Mouse (Mus musculus): ENCODE results near the gene Olfr1195. TPM values are rescaled to one million over a fixed set of nuclear protein-coding genes. Genes with fewer than 3 reads are reported as not detected.
"Not testable (repeated sequence)": the region's sequence is repeated elsewhere in the genome, so short reads cannot be mapped to it uniquely, and the experiment has no call there.

Olfr1195 gene
- not detected in 2 replicates for polyA plus RNA-seq (2015; fragmentation: Nextera tagmentation; extraction: Ambion mirVana)

DNA sequence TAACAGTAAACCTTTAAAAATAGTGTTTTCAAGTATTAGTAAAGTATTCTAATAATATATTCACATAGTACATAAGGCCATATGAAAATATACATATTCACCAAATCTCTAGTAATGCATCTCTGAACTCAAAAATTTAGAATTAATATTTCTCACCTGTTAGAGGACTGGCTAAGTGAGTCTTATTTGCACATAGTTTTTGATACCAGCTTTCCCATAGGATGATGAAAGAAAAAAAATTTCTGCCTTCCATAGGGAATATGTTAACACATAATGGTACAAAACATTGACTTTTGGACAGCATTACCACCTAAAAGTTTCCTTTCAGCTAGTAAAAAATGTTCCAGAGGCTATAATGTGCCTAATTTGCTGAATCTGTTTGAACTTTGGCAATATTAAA, at the start of gene Olfr1195:
Gene Olfr1195 (minus strand): TSS at position 101 of the 400 bp plus-strand sequence.
- Histone ChIP-seq H3K4me1 (ENCODE audit: control insufficient read depth, insufficient read depth, low read length) (no peaks in the 10 kb centered on the region), H3K9ac (ENCODE audit: low read length) (no peak within 1 kb of the TSS), H3K4me3 (ENCODE audit: low read length) (no peak within 1 kb of the TSS), H3K36me3 (ENCODE audit: control insufficient read depth, insufficient read depth) (no peaks in the 10 kb centered on the region), H3K27me3 (ENCODE audit: control insufficient read depth, insufficient read depth, low read length) (no peaks in the 10 kb centered on the region), H3K4me2 (ENCODE audit: low read depth, low read length) (no peak within 1 kb of the TSS), H3K9me3 (replicated peaks; ENCODE audit: control insufficient read depth, low read length) (no peaks in the 10 kb centered on the region; the same call in 1 of the 2 replicates), H3K27ac (ENCODE audit: low read length) (no peak within 1 kb of the TSS)
- ATAC-seq (replicated peaks; ENCODE audit: extremely low read depth, insufficient read depth, low FRiP score) = no peak

DNA sequence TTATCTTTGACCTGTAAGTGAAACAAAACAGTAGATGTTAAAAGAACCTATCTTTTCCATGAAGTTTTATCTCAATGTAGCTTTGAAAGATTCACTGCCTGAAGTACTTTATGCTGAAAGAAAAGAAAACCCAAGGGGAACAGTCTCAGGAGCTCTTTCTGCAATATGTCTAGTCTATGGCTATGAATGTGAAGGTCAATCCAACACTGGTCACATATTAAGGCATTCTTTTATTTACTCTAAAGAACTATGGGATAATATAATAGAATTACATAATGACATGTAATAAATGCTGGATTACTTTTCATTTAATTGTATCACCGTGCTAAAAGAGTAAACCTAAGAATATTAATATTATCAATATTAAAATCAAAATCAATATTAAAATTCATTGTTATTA, 43.3 kb upstream of the Olfr1195 start, which contains the start of gene Olfr1197:
Gene Olfr1197 (minus strand): TSS at position 101 of the 400 bp plus-strand sequence.
- no peak within 1 kb of the TSS for H3K4me3 ChIP-seq (ENCODE audit: low read length)
- H3K9me3 ChIP-seq (replicated peaks; ENCODE audit: control insufficient read depth, low read length) = no peaks in the 10 kb centered on the region
- no peaks in the 10 kb centered on the region for H3K4me1 ChIP-seq (ENCODE audit: control insufficient read depth, insufficient read depth, low read length)
- H3K4me2 ChIP-seq (ENCODE audit: low read depth, low read length) = no peak within 1 kb of the TSS
- H3K27ac ChIP-seq (ENCODE audit: low read length) = no peak within 1 kb of the TSS
- no peaks in the 10 kb centered on the region for H3K27me3 ChIP-seq (ENCODE audit: control insufficient read depth, insufficient read depth, low read length)
- H3K36me3 ChIP-seq (ENCODE audit: control insufficient read depth, insufficient read depth) = no peaks in the 10 kb centered on the region
- WGBS = 67% methylated on average over 1 of the region's 1 CpGs
- no peak within 1 kb of the TSS for H3K9ac ChIP-seq (ENCODE audit: low read length)
- no peak for ATAC-seq (replicated peaks; ENCODE audit: extremely low read depth, insufficient read depth, low FRiP score)

DNA sequence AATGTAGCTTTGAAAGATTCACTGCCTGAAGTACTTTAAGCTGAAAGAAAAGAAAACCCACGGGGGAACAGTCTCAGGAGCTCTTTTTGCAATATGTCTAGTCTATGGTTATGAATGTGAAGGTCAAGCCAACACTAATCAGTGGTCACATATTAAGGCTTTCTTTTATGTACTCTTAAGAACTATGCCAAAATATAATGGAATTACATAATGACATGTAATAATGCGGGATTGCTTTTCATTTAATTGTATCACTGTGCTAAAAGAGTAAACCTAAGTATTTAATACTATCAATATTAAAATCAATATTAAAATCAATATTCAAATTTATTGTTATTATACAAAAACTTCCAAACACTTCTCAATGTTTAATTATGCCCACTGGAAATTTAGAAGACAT, 15.5 kb upstream of the Olfr1195 start, which contains the start of gene Olfr1196:
Gene Olfr1196 (minus strand): TSS at position 101 of the 400 bp plus-strand sequence.
- Histone ChIP-seq H3K4me1 (ENCODE audit: control insufficient read depth, insufficient read depth, low read length) (no peaks in the 10 kb centered on the region), H3K4me2 (ENCODE audit: low read depth, low read length) (no peak within 1 kb of the TSS), H3K27me3 (ENCODE audit: control insufficient read depth, insufficient read depth, low read length) (no peaks in the 10 kb centered on the region), H3K4me3 (ENCODE audit: low read length) (no peak within 1 kb of the TSS), H3K36me3 (ENCODE audit: control insufficient read depth, insufficient read depth) (no peaks in the 10 kb centered on the region), H3K27ac (ENCODE audit: low read length) (no peak within 1 kb of the TSS), H3K9ac (ENCODE audit: low read length) (no peak within 1 kb of the TSS), H3K9me3 (replicated peaks; ENCODE audit: control insufficient read depth, low read length) (no peaks in the 10 kb centered on the region)
- WGBS = 72% methylated on average over 2 of the region's 2 CpGs
- no peak for ATAC-seq (replicated peaks; ENCODE audit: extremely low read depth, insufficient read depth, low FRiP score)

DNA sequence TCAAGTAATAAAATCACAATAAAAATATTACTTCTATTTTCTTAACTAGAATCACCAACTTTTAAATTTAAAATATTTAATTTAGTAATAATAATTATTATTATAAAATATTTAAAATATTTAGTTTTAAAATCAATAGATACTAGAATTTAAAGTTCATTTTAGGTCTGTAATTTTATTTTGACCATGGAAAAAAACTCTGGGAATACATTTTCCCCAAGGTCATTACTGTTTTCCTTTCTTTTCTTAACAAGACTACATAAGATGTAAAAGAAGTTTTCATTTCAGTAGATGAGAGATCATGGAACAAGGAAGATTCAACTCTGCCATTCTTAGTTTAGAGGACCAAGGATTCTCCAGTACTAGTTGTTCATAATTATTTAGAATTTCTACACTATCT, 13.7 kb downstream of the Olfr1195 start, which contains the start of gene Olfr1193:
Gene Olfr1193 (plus strand): TSS at position 301 of the 400 bp plus-strand sequence.
- H3K36me3 ChIP-seq (ENCODE audit: control insufficient read depth, insufficient read depth); H3K4me2 ChIP-seq (ENCODE audit: low read depth, low read length); H3K9ac ChIP-seq (ENCODE audit: low read length); H3K4me1 ChIP-seq (ENCODE audit: control insufficient read depth, insufficient read depth, low read length); H3K9me3 ChIP-seq (replicated peaks; ENCODE audit: control insufficient read depth, low read length); H3K27ac ChIP-seq (ENCODE audit: low read length); H3K4me3 ChIP-seq (ENCODE audit: low read length); H3K27me3 ChIP-seq (ENCODE audit: control insufficient read depth, insufficient read depth, low read length); ATAC-seq (replicated peaks; ENCODE audit: extremely low read depth, insufficient read depth, low FRiP score): not testable (repeated sequence)

DNA sequence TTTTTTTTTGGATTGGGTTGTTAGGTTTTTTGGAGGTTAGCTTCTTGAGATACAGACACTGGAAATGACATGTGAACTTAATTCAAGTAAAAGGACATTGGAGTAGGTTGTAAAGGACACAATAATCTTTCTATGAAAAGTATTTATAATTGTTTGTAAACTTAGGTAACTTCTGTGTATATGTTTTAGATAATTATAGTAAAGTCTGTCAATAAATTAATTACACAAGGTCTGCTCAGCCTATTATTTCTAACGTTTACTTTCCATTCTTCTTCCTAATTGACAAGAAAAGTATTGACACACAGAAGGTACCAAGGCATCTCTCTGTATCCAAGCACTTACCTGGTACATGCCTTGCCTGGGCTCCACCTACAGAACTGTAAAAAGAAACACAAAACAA, 40.8 kb downstream of the Olfr1195 start, which contains the start of gene Olfr1192-ps1:
Gene Olfr1192-ps1 (plus strand): TSS at position 301 of the 400 bp plus-strand sequence.
- ATAC-seq (replicated peaks; ENCODE audit: extremely low read depth, insufficient read depth, low FRiP score) = no peak
- H3K4me3 ChIP-seq (ENCODE audit: low read length) = no peak within 1 kb of the TSS
- H3K36me3 ChIP-seq (ENCODE audit: control insufficient read depth, insufficient read depth) = no peaks in the 10 kb centered on the region
- no peak within 1 kb of the TSS for H3K9ac ChIP-seq (ENCODE audit: low read length)
- 26% methylated on average over 1 of the region's 1 CpGs for WGBS
- H3K4me1 ChIP-seq (ENCODE audit: control insufficient read depth, insufficient read depth, low read length) = no peaks in the 10 kb centered on the region
- H3K4me2 ChIP-seq (ENCODE audit: low read depth, low read length) = no peak within 1 kb of the TSS
- H3K9me3 ChIP-seq (replicated peaks; ENCODE audit: control insufficient read depth, low read length) = no peaks in the 10 kb centered on the region
- H3K27ac ChIP-seq (ENCODE audit: low read length) = no peak within 1 kb of the TSS
- no peaks in the 10 kb centered on the region for H3K27me3 ChIP-seq (ENCODE audit: control insufficient read depth, insufficient read depth, low read length)

DNA sequence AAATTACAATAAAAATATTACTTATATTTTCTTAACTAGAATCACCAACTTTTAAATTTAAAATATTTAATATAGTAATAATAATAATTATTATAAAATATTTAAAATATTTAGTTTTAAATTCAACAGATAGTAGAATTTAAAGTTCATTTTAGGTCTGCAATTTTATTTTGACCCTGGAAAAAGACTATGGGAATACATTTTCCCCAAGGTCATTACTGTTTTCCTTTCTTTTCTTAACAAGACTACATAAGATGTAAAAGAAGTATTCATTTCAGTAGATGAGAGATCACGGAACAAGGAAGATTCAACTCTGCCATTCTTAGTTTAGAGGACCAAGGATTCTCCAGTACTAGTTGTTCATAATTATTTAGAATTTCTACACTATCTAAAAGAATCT, 48.7 kb downstream of the Olfr1195 start, which contains the start of gene Olfr1191-ps1:
Gene Olfr1191-ps1 (plus strand): TSS at position 301 of the 400 bp plus-strand sequence.
- H3K36me3 ChIP-seq (ENCODE audit: control insufficient read depth, insufficient read depth); H3K9ac ChIP-seq (ENCODE audit: low read length); H3K27ac ChIP-seq (ENCODE audit: low read length); H3K4me3 ChIP-seq (ENCODE audit: low read length); ATAC-seq (replicated peaks; ENCODE audit: extremely low read depth, insufficient read depth, low FRiP score); H3K4me2 ChIP-seq (ENCODE audit: low read depth, low read length); H3K27me3 ChIP-seq (ENCODE audit: control insufficient read depth, insufficient read depth, low read length); H3K9me3 ChIP-seq (replicated peaks; ENCODE audit: control insufficient read depth, low read length); H3K4me1 ChIP-seq (ENCODE audit: control insufficient read depth, insufficient read depth, low read length): not testable (repeated sequence)
- 83% methylated on average over 1 of the region's 1 CpGs for WGBS

Other genes starting within 250 kb of the Olfr1195 start
- gene Gm13757, start 240.1 kb downstream of the Olfr1195 start, polyA plus RNA-seq (2015; fragmentation: Nextera tagmentation; extraction: Ambion mirVana) = not detected in 2 replicates
- not detected in 2 replicates for gene Olfr1183, start 234.3 kb downstream of the Olfr1195 start, polyA plus RNA-seq (2015; fragmentation: Nextera tagmentation; extraction: Ambion mirVana)
- not detected in 2 replicates for gene Olfr1184, start 205.6 kb downstream of the Olfr1195 start, polyA plus RNA-seq (2015; fragmentation: Nextera tagmentation; extraction: Ambion mirVana)
- not detected in 2 replicates for gene Olfr1185-ps1, start 195.9 kb downstream of the Olfr1195 start, polyA plus RNA-seq (2015; fragmentation: Nextera tagmentation; extraction: Ambion mirVana)
- not detected in 2 replicates for gene Olfr1186, start 170.6 kb downstream of the Olfr1195 start, polyA plus RNA-seq (2015; fragmentation: Nextera tagmentation; extraction: Ambion mirVana)
- not detected in 2 replicates for gene Olfr1188, start 132.3 kb downstream of the Olfr1195 start, polyA plus RNA-seq (2015; fragmentation: Nextera tagmentation; extraction: Ambion mirVana)
- gene Olfr1189, start 102.7 kb downstream of the Olfr1195 start, polyA plus RNA-seq (2015; fragmentation: Nextera tagmentation; extraction: Ambion mirVana) = not detected in 2 replicates
- not detected in 2 replicates for gene Olfr1191-ps1, start 48.6 kb downstream of the Olfr1195 start, polyA plus RNA-seq (2015; fragmentation: Nextera tagmentation; extraction: Ambion mirVana)
- not detected in 2 replicates for gene Olfr1192-ps1, start 40.7 kb downstream of the Olfr1195 start, polyA plus RNA-seq (2015; fragmentation: Nextera tagmentation; extraction: Ambion mirVana)
- gene Olfr1193, start 13.6 kb downstream of the Olfr1195 start, polyA plus RNA-seq (2015; fragmentation: Nextera tagmentation; extraction: Ambion mirVana) = not detected in 2 replicates
- gene Olfr1196, start 15.4 kb upstream of the Olfr1195 start, polyA plus RNA-seq (2015; fragmentation: Nextera tagmentation; extraction: Ambion mirVana) = not detected in 2 replicates
- gene Olfr1197, start 43.2 kb upstream of the Olfr1195 start, polyA plus RNA-seq (2015; fragmentation: Nextera tagmentation; extraction: Ambion mirVana) = not detected in 2 replicates
- not detected in 2 replicates for gene Olfr1198, start 62.2 kb upstream of the Olfr1195 start, polyA plus RNA-seq (2015; fragmentation: Nextera tagmentation; extraction: Ambion mirVana)
- not detected in 2 replicates for gene Olfr1199, start 71.3 kb upstream of the Olfr1195 start, polyA plus RNA-seq (2015; fragmentation: Nextera tagmentation; extraction: Ambion mirVana)
- gene Olfr1200, start 81.3 kb upstream of the Olfr1195 start, polyA plus RNA-seq (2015; fragmentation: Nextera tagmentation; extraction: Ambion mirVana) = not detected in 2 replicates
- not detected in 2 replicates for gene Olfr1201, start 103.8 kb upstream of the Olfr1195 start, polyA plus RNA-seq (2015; fragmentation: Nextera tagmentation; extraction: Ambion mirVana)
- gene Olfr1202, start 125.3 kb upstream of the Olfr1195 start, polyA plus RNA-seq (2015; fragmentation: Nextera tagmentation; extraction: Ambion mirVana) = not detected in 2 replicates
- gene Olfr1205, start 140.6 kb upstream of the Olfr1195 start, polyA plus RNA-seq (2015; fragmentation: Nextera tagmentation; extraction: Ambion mirVana) = not detected in 2 replicates
- not detected in 2 replicates for gene Olfr1204, start 160.1 kb upstream of the Olfr1195 start, polyA plus RNA-seq (2015; fragmentation: Nextera tagmentation; extraction: Ambion mirVana)
- gene Olfr1206, start 174.0 kb upstream of the Olfr1195 start, polyA plus RNA-seq (2015; fragmentation: Nextera tagmentation; extraction: Ambion mirVana) = not detected in 2 replicates
- gene Olfr1208, start 213.1 kb upstream of the Olfr1195 start, polyA plus RNA-seq (2015; fragmentation: Nextera tagmentation; extraction: Ambion mirVana) = not detected in 2 replicates
- gene Olfr1209, start 226.0 kb upstream of the Olfr1195 start, polyA plus RNA-seq (2015; fragmentation: Nextera tagmentation; extraction: Ambion mirVana) = not detected in 2 replicates
- gene Olfr1211, start 248.9 kb upstream of the Olfr1195 start, polyA plus RNA-seq (2015; fragmentation: Nextera tagmentation; extraction: Ambion mirVana) = not detected in 2 replicates

Measured in heart, embryonic 16.5 days (tissue).